Mouse (Mus musculus) thymus, postnatal 10 days (tissue): ENCODE measurements at regions not wholly inside any gene's neighbourhood (a gene's known extent, or its start where the extent isn't known, plus 50 kb on each side); places are given as distances from the start of the nearest gene placed in this dataset.

Experiments
- DNase-seq, 2 experiments: peaks; one replicate each; pipeline ENCODE4 v3.0.0; 2021; ENCODE audit warnings: low spot score in 2 of 2

GRCm38 (mm10) chr8:41526283-41526682 is 109.4 kb upstream of the Frg1 start:
- no peak for DNase-seq

- DNase-seq, result no peak
Observed at GRCm38 (mm10) chr8:41485163-41485562, 68.3 kb upstream of the Frg1 start.

GRCm38 (mm10) chr8:41483297-41483696 is 66.4 kb upstream of the Frg1 start:
- DNase-seq, result no peak

GRCm38 (mm10) chr8:41472992-41473699 is 56.3 kb upstream of the Frg1 start:
- DNase-seq, result no peak

- no peak for DNase-seq
Observed at GRCm38 (mm10) chr8:41472233-41472632, 55.4 kb upstream of the Frg1 start.
